Mouse (Mus musculus) left cerebral cortex, postnatal 10 days (tissue): ENCODE results near the gene AC131692.1. TPM values are rescaled to one million over a fixed set of nuclear protein-coding genes. Genes with fewer than 3 reads are reported as not detected.
"Not testable (repeated sequence)": the region's sequence is repeated elsewhere in the genome, so short reads cannot be mapped to it uniquely, and the experiment has no call there.

Experiments
- DNase-seq, 2 experiments: peaks; one replicate each; pipeline ENCODE4 v3.0.0; 2021 to 2022; ENCODE audit warnings: low spot score in 2 of 2, mixed read lengths in 1 of 2; ENCODE audit errors: extremely low spot score in 1 of 2
- intact Hi-C: fragments of 180-260 bp; cut with DNase I; formaldehyde crosslinking; loops from one replicate; pipeline ENCODE4 v1.15.1; 2025
- microRNA-seq: library from miRNA; unstranded; fragments of <30 nt; microRNA quantifications from one replicate; pipeline ENCODE4 v1.2.0, GENCODE M21; 2022
- total RNA-seq, 2 experiments: library from RNA; stranded (reverse); gene quantifications; 2 replicates each; pipeline ENCODE4 v1.2.3; 2021

The AC131692.1 gene
- total RNA-seq, 2 experiments from 2014 or later: not detected

GRCm38 (mm10) chr19:6133197-6133596 is 39.0 kb downstream of the AC131692.1 start:
- intact Hi-C loops, DNase-seq: not testable (repeated sequence)

- intact Hi-C loops: no loop called here
- no peak for DNase-seq
Observed at GRCm38 (mm10) chr19:6136397-6136796, 42.2 kb downstream of the AC131692.1 start.

GRCm38 (mm10) chr19:6139701-6140100 is 45.5 kb downstream of the AC131692.1 start:
- no peak for DNase-seq
- intact Hi-C loops: loop anchor here (2.0 to 5.0 kb wide), 2 partner anchors 78 to 95 kb away; partner anchors contain the start of gene Ppp2r5b

GRCm38 (mm10) chr19:6140374-6140677 is 46.1 kb downstream of the AC131692.1 start:
- no peak for DNase-seq
- intact Hi-C loops: loop anchor here (2.0 to 5.0 kb wide), 2 partner anchors 77 to 94 kb away; partner anchors contain the start of gene Ppp2r5b

- intact Hi-C loops: loop anchor here (2.0 to 5.0 kb wide), 2 partner anchors 76 to 94 kb away; partner anchors contain the start of gene Ppp2r5b
Observed at GRCm38 (mm10) chr19:6140678-6141393, 46.6 kb downstream of the AC131692.1 start, which contains the start of gene Batf2. Gene Batf2 (plus strand): TSS chr19:6140983.

GRCm38 (mm10) chr19:6141394-6141749 is 47.2 kb downstream of the AC131692.1 start, which contains the start of gene Arl2:
Gene Arl2 (minus strand): TSS chr19:6141548.
- peak; percentile 86 to 87 for DNase-seq
- intact Hi-C loops: loop anchor here (2.0 to 5.0 kb wide), 2 partner anchors 76 to 93 kb away; partner anchors contain the start of gene Ppp2r5b

More at GRCm38 (mm10) chr19:6140678-6141393, 46.6 kb downstream of the AC131692.1 start, which contains the start of gene Batf2:
- peak; percentile 90 to 96 for DNase-seq

- intact Hi-C loops: loop anchor here (5.0 kb wide), 1 partner anchor 72 kb away; no protein-coding TSS in a partner anchor
- DNase-seq: no peak
Observed at GRCm38 (mm10) chr19:6144842-6145241, 50.6 kb downstream of the AC131692.1 start.

Small RNA genes within 50 kb of the gene (microRNA-seq; reads per million reads assigned to microRNA genes)
- gene Mir6988: 2.6 reads per million

Other genes with a start within 250 kb of the AC131692.1 start
- gene Frmd8, start 219.1 kb upstream of the AC131692.1 start, total RNA-seq: 10 to 100 TPM; 10.7 to 12.4 TPM
- 1 to 10 TPM; 3.4 to 3.8 TPM for gene Slc25a45, start 216.6 kb upstream of the AC131692.1 start, total RNA-seq
- 1 to 10 TPM; 6.5 to 8.1 TPM for gene Tigd3, start 200.3 kb upstream of the AC131692.1 start, total RNA-seq
- 10 to 100 TPM; 76.8 to 80.7 TPM for gene Dpf2, start 181.4 kb upstream of the AC131692.1 start, total RNA-seq
- 1 to 10 TPM; 8.3 to 9.8 TPM for gene Cdc42ep2, start 169.6 kb upstream of the AC131692.1 start, total RNA-seq
- gene Pola2, start 130.2 kb upstream of the AC131692.1 start, total RNA-seq: 10 to 100 TPM in 1 of 2 experiments, 1 to 10 TPM in 1; 8.0 to 10.7 TPM
- gene Slc22a20, start 108.3 kb upstream of the AC131692.1 start, total RNA-seq: not detected
- gene Capn1, start 78.5 kb upstream of the AC131692.1 start, total RNA-seq: 10 to 100 TPM; 18.2 to 19.3 TPM
- 10 to 100 TPM; 39.3 to 40.2 TPM for gene Syvn1, start 47.8 kb upstream of the AC131692.1 start, total RNA-seq
- 10 to 100 TPM; 43.3 to 45.3 TPM for gene Mrpl49, start 36.6 kb upstream of the AC131692.1 start, total RNA-seq
- gene Fau, start 36.6 kb upstream of the AC131692.1 start, total RNA-seq: 100 to 1,000 TPM; 698 to 713 TPM
- gene Znhit2, start 33.2 kb upstream of the AC131692.1 start, total RNA-seq: 10 to 100 TPM; 37.0 to 41.3 TPM
- gene Tm7sf2, start 26.0 kb upstream of the AC131692.1 start, total RNA-seq: 10 to 100 TPM; 61.5 to 63.8 TPM
- gene Vps51, start 17.2 kb upstream of the AC131692.1 start, total RNA-seq: 10 to 100 TPM; 90.8 to 94.8 TPM
- not detected for gene Tmem262, start 14.4 kb upstream of the AC131692.1 start, total RNA-seq
- gene Gm28374, start 12.2 kb upstream of the AC131692.1 start, total RNA-seq: not detected
- gene Zfpl1, start 9.5 kb upstream of the AC131692.1 start, total RNA-seq: 10 to 100 TPM; 36.3 to 37.9 TPM
- under 1 TPM; 0.90 to 0.95 TPM for gene Cdca5, start 9.4 kb upstream of the AC131692.1 start, total RNA-seq
- under 1 TPM; 0.13 to 0.18 TPM for gene Naaladl1, start 11.4 kb downstream of the AC131692.1 start, total RNA-seq
- 10 to 100 TPM; 23.0 to 24.7 TPM for gene Sac3d1, start 24.2 kb downstream of the AC131692.1 start, total RNA-seq
- 10 to 100 TPM; 39.1 to 41.3 TPM for gene Snx15, start 33.9 kb downstream of the AC131692.1 start, total RNA-seq
- gene Batf2, start 46.6 kb downstream of the AC131692.1 start, total RNA-seq: under 1 TPM in 1 of 2 experiments, not detected in 1; 0.43 TPM
- gene Arl2, start 47.1 kb downstream of the AC131692.1 start, total RNA-seq: 10 to 100 TPM; 58.2 to 59.9 TPM
- gene Majin, start 90.0 kb downstream of the AC131692.1 start, total RNA-seq: not detected
- not detected for gene Gpha2, start 132.0 kb downstream of the AC131692.1 start, total RNA-seq
- 100 to 1,000 TPM; 214 to 224 TPM for gene Ppp2r5b, start 141.5 kb downstream of the AC131692.1 start, total RNA-seq
- gene Atg2a, start 147.2 kb downstream of the AC131692.1 start, total RNA-seq: 10 to 100 TPM; 32.9 to 34.9 TPM
- gene Ehd1, start 182.3 kb downstream of the AC131692.1 start, total RNA-seq: 10 to 100 TPM; 45.0 to 49.0 TPM
- gene Cdc42bpg, start 212.0 kb downstream of the AC131692.1 start, total RNA-seq: 1 to 10 TPM; 2.6 to 4.8 TPM
- gene Men1, start 240.6 kb downstream of the AC131692.1 start, total RNA-seq: 10 to 100 TPM; 65.8 to 66.4 TPM
- 10 to 100 TPM; 72.1 to 80.9 TPM for gene Map4k2, start 246.7 kb downstream of the AC131692.1 start, total RNA-seq